Mouse (Mus musculus) intestine, embryonic 16.5 days (tissue): Measurements from ENCODE around the gene Fam53b. TPM values are rescaled to one million over a fixed set of nuclear protein-coding genes. Genes with fewer than 3 reads are reported as not detected.

Experiments
- ATAC-seq: fragments of 200-750 bp; cut with Nextera tagmentation; 2 replicates; pipeline ENCODE4 v1.8.0; 2017; ENCODE audit warnings: moderate TSS enrichment, moderate library complexity
- H3K27ac ChIP-seq: fragments of 300-500 bp; sonication (generic); 2 replicates; pipeline ENCODE4 v1.5.1; 2014; ENCODE audit warnings: mild to moderate bottlenecking, low read length
- H3K27me3 ChIP-seq: fragments of 300-500 bp; sonication (generic); replicated peaks from 2 replicates; pipeline ENCODE4 v1.6.1; 2014; ENCODE audit warnings: low read length, control low read depth, mixed read lengths; ENCODE audit not compliant: control insufficient read depth, insufficient read depth
- H3K36me3 ChIP-seq: fragments of 300-500 bp; sonication (generic); 2 replicates; pipeline ENCODE4 v1.6.1; 2014; ENCODE audit warnings: low read length, control low read depth; ENCODE audit not compliant: control insufficient read depth, insufficient read depth
- H3K4me1 ChIP-seq: fragments of 300-500 bp; sonication (generic); 2 replicates; pipeline ENCODE4 v1.6.1; 2014; ENCODE audit warnings: low read length, control low read depth, mixed read lengths; ENCODE audit not compliant: control insufficient read depth, insufficient read depth
- H3K4me2 ChIP-seq: fragments of 300-500 bp; sonication (generic); 2 replicates; pipeline ENCODE4 v1.6.1; 2014; ENCODE audit warnings: low read depth, low read length, control low read depth
- H3K4me3 ChIP-seq: fragments of 300-500 bp; sonication (generic); 2 replicates; pipeline ENCODE4 v1.5.1; 2014; ENCODE audit warnings: mild to moderate bottlenecking, low read length
- H3K9ac ChIP-seq: fragments of 300-500 bp; sonication (generic); 2 replicates; pipeline ENCODE4 v1.6.1; 2014; ENCODE audit warnings: low read depth, low read length
- H3K9me3 ChIP-seq: fragments of 300-500 bp; sonication (generic); 2 replicates; pipeline ENCODE4 v1.6.1; 2016; ENCODE audit warnings: low read length, control low read depth; ENCODE audit not compliant: control insufficient read depth
- WGBS: fragments of 180-500 bp; shearing (Covaris S2); extraction: QIAGEN DNeasy Blood & Tissue Kit; methylation state at CpG from one replicate; pipeline ENCODE4 v1.1.7; 2014; 5-methylcytosine and 5-hydroxymethylcytosine counted together
- polyA plus RNA-seq: library from polyadenylated mRNA; unstranded; fragments of >200 nt; fragmentation: Nextera tagmentation; extraction: Ambion mirVana; gene quantifications from 2 replicates; pipeline ENCODE4 v1.2.1, GENCODE M21; 2015

The Fam53b gene
- polyA plus RNA-seq, 1 experiment from 2014 or later = 22.2 TPM

- Histone ChIP-seq H3K4me2 (no peak overlapping the region), H3K9ac (no peak overlapping the region), H3K4me3 (no peak overlapping the region), H3K36me3 (no peaks in the 10 kb centered on the region), H3K4me1 (peaks cover 53% of the 10 kb centered on the region), H3K27me3 (no peaks in the 10 kb centered on the region), H3K27ac (no peak overlapping the region), H3K9me3 (no peaks in the 10 kb centered on the region)
- no peak for ATAC-seq
- WGBS = 83% methylated on average over 10 of the region's 10 CpGs
Measured at GRCm38 (mm10) chr7:132800868-132801267, 12.8 kb downstream of the Fam53b start.

GRCm38 (mm10) chr7:132799119-132800016 is 14.3 kb downstream of the Fam53b start:
- Histone ChIP-seq H3K27ac (no peak overlapping the region), H3K4me3 (no peak overlapping the region), H3K9ac (no peak overlapping the region), H3K36me3 (no peaks in the 10 kb centered on the region), H3K4me1 (peaks cover 47% of the 10 kb centered on the region), H3K9me3 (no peaks in the 10 kb centered on the region), H3K27me3 (no peaks in the 10 kb centered on the region), H3K4me2 (no peak overlapping the region)
- ATAC-seq = no peak
- WGBS = 84% methylated on average over 5 of the region's 5 CpGs

GRCm38 (mm10) chr7:132795141-132795540 is 18.5 kb downstream of the Fam53b start:
- H3K9ac ChIP-seq = no peak overlapping the region
- H3K4me3 ChIP-seq = no peak overlapping the region
- no peak overlapping the region for H3K27ac ChIP-seq
- ATAC-seq = no peak
- no peak overlapping the region for H3K4me2 ChIP-seq
- peaks cover 42% of the 10 kb centered on the region for H3K4me1 ChIP-seq
- no peaks in the 10 kb centered on the region for H3K9me3 ChIP-seq
- 87% methylated on average over 5 of the region's 5 CpGs for WGBS
- no peaks in the 10 kb centered on the region for H3K27me3 ChIP-seq
- no peaks in the 10 kb centered on the region for H3K36me3 ChIP-seq

GRCm38 (mm10) chr7:132793467-132793866 is 20.2 kb downstream of the Fam53b start:
- no peaks in the 10 kb centered on the region for H3K9me3 ChIP-seq
- peak overlapping the region; percentile 42; the same call in 1 of the 2 replicates for H3K27ac ChIP-seq
- no peak overlapping the region for H3K4me2 ChIP-seq
- H3K4me1 ChIP-seq = peaks cover 36% of the 10 kb centered on the region
- no peaks in the 10 kb centered on the region for H3K27me3 ChIP-seq
- no peak overlapping the region for H3K9ac ChIP-seq
- ATAC-seq = peak; percentile 71
- 51% methylated on average over 6 of the region's 6 CpGs for WGBS
- H3K4me3 ChIP-seq = no peak overlapping the region
- no peaks in the 10 kb centered on the region for H3K36me3 ChIP-seq

- peaks cover 62% of the 10 kb centered on the region for H3K4me1 ChIP-seq
- H3K4me2 ChIP-seq = no peak overlapping the region
- no peak overlapping the region for H3K9ac ChIP-seq
- WGBS = 73% methylated on average over 14 of the region's 14 CpGs
- no peaks in the 10 kb centered on the region for H3K27me3 ChIP-seq
- no peak overlapping the region for H3K4me3 ChIP-seq
- peak overlapping the region; percentile 17; the same call in 1 of the 2 replicates for H3K27ac ChIP-seq
- peak; percentile 54 for ATAC-seq
- H3K36me3 ChIP-seq = no peaks in the 10 kb centered on the region
- no peaks in the 10 kb centered on the region for H3K9me3 ChIP-seq
Measured at GRCm38 (mm10) chr7:132790447-132791219, 23.1 kb downstream of the Fam53b start.

GRCm38 (mm10) chr7:132788826-132789225 is 24.9 kb downstream of the Fam53b start:
- H3K27me3 ChIP-seq = no peaks in the 10 kb centered on the region
- 91% methylated on average over 13 of the region's 13 CpGs for WGBS
- no peak for ATAC-seq
- H3K36me3 ChIP-seq = no peaks in the 10 kb centered on the region
- no peak overlapping the region for H3K27ac ChIP-seq
- peaks cover 62% of the 10 kb centered on the region for H3K4me1 ChIP-seq
- no peak overlapping the region for H3K9ac ChIP-seq
- H3K4me3 ChIP-seq = no peak overlapping the region
- H3K9me3 ChIP-seq = no peaks in the 10 kb centered on the region
- no peak overlapping the region for H3K4me2 ChIP-seq

- no peak overlapping the region for H3K9ac ChIP-seq
- H3K4me2 ChIP-seq = no peak overlapping the region
- H3K27me3 ChIP-seq = no peaks in the 10 kb centered on the region
- H3K9me3 ChIP-seq = no peaks in the 10 kb centered on the region
- 87% methylated on average over 4 of the region's 4 CpGs for WGBS
- H3K36me3 ChIP-seq = no peaks in the 10 kb centered on the region
- H3K4me1 ChIP-seq = peaks cover 51% of the 10 kb centered on the region
- peak overlapping the region; percentile 76 for H3K27ac ChIP-seq
- no peak for ATAC-seq
- H3K4me3 ChIP-seq = no peak overlapping the region
Measured at GRCm38 (mm10) chr7:132787496-132788190, 26.0 kb downstream of the Fam53b start.

- H3K4me1 ChIP-seq = peaks cover 52% of the 10 kb centered on the region
- peak overlapping the region; percentile 76 for H3K27ac ChIP-seq
- H3K4me2 ChIP-seq = no peak overlapping the region
- H3K9ac ChIP-seq = no peak overlapping the region
- H3K36me3 ChIP-seq = no peaks in the 10 kb centered on the region
- no peak overlapping the region for H3K4me3 ChIP-seq
- H3K27me3 ChIP-seq = no peaks in the 10 kb centered on the region
- WGBS = 73% methylated on average over 4 of the region's 4 CpGs
- peak; percentile 21; the same call in 1 of the 2 replicates for ATAC-seq
- H3K9me3 ChIP-seq = no peaks in the 10 kb centered on the region
Measured at GRCm38 (mm10) chr7:132787022-132787421, 26.7 kb downstream of the Fam53b start.

GRCm38 (mm10) chr7:132786522-132786921 is 27.2 kb downstream of the Fam53b start:
- no peaks in the 10 kb centered on the region for H3K27me3 ChIP-seq
- H3K4me3 ChIP-seq = no peak overlapping the region
- H3K27ac ChIP-seq = peak overlapping the region; percentile 71
- no peaks in the 10 kb centered on the region for H3K36me3 ChIP-seq
- ATAC-seq = no peak
- no peak overlapping the region for H3K9ac ChIP-seq
- WGBS = 33% methylated on average over 4 of the region's 4 CpGs
- peaks cover 53% of the 10 kb centered on the region for H3K4me1 ChIP-seq
- H3K4me2 ChIP-seq = 0 out of 2 replicates have a peak overlapping the region, but pooled peaks have one; percentile 0
- H3K9me3 ChIP-seq = no peaks in the 10 kb centered on the region
